Mouse (Mus musculus): ENCODE results near the gene Nr1d1. TPM values are rescaled to one million over a fixed set of nuclear protein-coding genes. Genes with fewer than 3 reads are reported as not detected.

Nr1d1 gene
- polyA plus RNA-seq, 1 experiment from 2014 or later = 0.93 TPM

GRCm38 (mm10) chr11:98723098-98723497 lies 52.0 kb downstream of the Nr1d1 start:
- Histone ChIP-seq H3K27me3 (ENCODE audit: control insufficient read depth, insufficient read depth, low read length) (no peaks in the 10 kb centered on the region), H3K36me3 (ENCODE audit: control insufficient read depth, insufficient read depth, low read length) (peaks cover 4% of the 10 kb centered on the region; the same call in 1 of the 2 replicates), H3K4me3 (ENCODE audit: low read depth, low read length) (no peak overlapping the region), H3K27ac (ENCODE audit: low read depth, low read length) (no peak overlapping the region), H3K9me3 (ENCODE audit: control insufficient read depth, low read length) (no peaks in the 10 kb centered on the region), H3K9ac (ENCODE audit: low read length) (no peak overlapping the region), H3K4me1 (ENCODE audit: control insufficient read depth, insufficient read depth, low read length) (no peaks in the 10 kb centered on the region; the same call in 1 of the 2 replicates), H3K4me2 (no peak overlapping the region)
- no peak for ATAC-seq (ENCODE audit: low FRiP score)
- no peak for DNase-seq (ENCODE audit: low spot score, missing footprints)
- 82% methylated on average over 7 of the region's 7 CpGs for WGBS

DNA sequence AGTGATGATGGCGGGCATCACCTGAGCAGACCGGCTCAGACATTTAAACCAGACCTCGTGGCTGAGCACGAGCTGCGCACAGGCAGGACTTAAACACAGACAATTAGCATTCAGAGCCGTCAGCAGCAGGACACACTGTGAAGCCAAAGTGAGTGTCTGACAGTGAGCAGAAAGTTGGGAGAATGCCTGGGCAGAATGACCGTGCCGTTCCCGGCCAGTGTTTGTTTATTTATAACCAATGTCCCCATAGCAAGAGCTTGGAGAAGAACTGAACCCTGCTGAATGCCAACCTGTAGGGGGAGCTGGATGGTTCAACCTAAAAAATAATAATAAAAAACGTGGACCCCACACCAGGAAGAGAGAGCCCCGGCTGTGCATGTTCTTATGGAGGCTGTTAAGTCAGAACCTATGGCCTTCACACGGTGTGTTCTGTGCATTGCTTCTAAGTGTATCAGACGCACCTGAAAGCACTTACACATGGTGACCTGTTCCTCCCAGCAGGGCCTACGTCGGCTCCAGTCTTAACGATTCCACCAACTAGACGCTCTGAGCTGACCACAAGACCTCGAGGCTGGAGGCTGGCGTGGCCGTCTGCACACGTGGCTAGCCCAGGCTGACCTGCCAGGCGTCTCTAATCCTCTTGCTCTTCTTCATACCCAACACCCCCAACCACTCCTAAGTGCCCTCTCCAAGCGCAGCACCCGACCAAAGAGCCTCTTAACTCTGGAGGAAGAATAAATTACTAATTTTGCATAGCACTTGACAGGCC lies 53.5 kb downstream of the Nr1d1 start:
- H3K27me3 ChIP-seq (ENCODE audit: control insufficient read depth, insufficient read depth, low read length) = no peaks in the 10 kb centered on the region
- DNase-seq (ENCODE audit: low spot score, missing footprints) (no peak), ATAC-seq (ENCODE audit: low FRiP score) (no peak)
- no peak overlapping the region for H3K4me3 ChIP-seq (ENCODE audit: low read depth, low read length)
- no peak overlapping the region for H3K4me2 ChIP-seq
- peaks cover 7% of the 10 kb centered on the region; the same call in 1 of the 2 replicates for H3K36me3 ChIP-seq (ENCODE audit: control insufficient read depth, insufficient read depth, low read length)
- 73% methylated on average over 24 of the region's 24 CpGs for WGBS
- H3K9ac ChIP-seq (ENCODE audit: low read length) = no peak overlapping the region
- H3K4me1 ChIP-seq (ENCODE audit: control insufficient read depth, insufficient read depth, low read length) = no peaks in the 10 kb centered on the region; the same call in 1 of the 2 replicates
- H3K27ac ChIP-seq (ENCODE audit: low read depth, low read length) = no peak overlapping the region
- H3K9me3 ChIP-seq (ENCODE audit: control insufficient read depth, low read length) = no peaks in the 10 kb centered on the region

DNA sequence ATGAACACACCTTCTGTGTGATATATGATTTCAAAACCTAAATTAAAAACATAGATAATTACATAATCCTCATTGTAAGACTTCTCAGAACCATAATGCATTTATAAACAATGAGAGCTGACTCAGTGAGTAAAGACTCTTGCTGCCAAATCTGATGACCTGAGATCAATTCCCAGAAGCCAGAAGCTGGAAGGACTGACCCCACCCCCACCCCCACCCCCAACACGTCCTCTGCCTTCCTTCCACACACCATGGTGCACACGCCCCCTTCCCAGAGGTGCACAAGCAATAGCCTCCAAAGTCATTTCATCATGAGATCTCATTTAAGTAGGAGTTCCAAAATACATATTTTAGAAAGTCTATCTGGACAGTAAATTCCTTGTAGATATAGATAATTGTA lies 54.4 kb downstream of the Nr1d1 start:
- no peaks in the 10 kb centered on the region; the same call in 1 of the 2 replicates for H3K4me1 ChIP-seq (ENCODE audit: control insufficient read depth, insufficient read depth, low read length)
- no peak overlapping the region for H3K9ac ChIP-seq (ENCODE audit: low read length)
- no peak overlapping the region for H3K4me2 ChIP-seq
- no peaks in the 10 kb centered on the region for H3K9me3 ChIP-seq (ENCODE audit: control insufficient read depth, low read length)
- 67% methylated on average over 2 of the region's 2 CpGs for WGBS
- H3K4me3 ChIP-seq (ENCODE audit: low read depth, low read length) = no peak overlapping the region
- ATAC-seq (ENCODE audit: low FRiP score) (no peak), DNase-seq (ENCODE audit: low spot score, missing footprints) (no peak)
- no peaks in the 10 kb centered on the region for H3K27me3 ChIP-seq (ENCODE audit: control insufficient read depth, insufficient read depth, low read length)
- no peak overlapping the region for H3K27ac ChIP-seq (ENCODE audit: low read depth, low read length)
- peaks cover 9% of the 10 kb centered on the region; the same call in 1 of the 2 replicates for H3K36me3 ChIP-seq (ENCODE audit: control insufficient read depth, insufficient read depth, low read length)

Other genes with a start within 250 kb of the Nr1d1 start
- 0.07 and 0.18 TPM in 2 replicates for gene Ikzf3, start 229.3 kb downstream of the Nr1d1 start, polyA plus RNA-seq (2014; fragmentation: Nextera tagmentation; extraction: Ambion mirVana)
- gene Zpbp2, start 224.2 kb downstream of the Nr1d1 start, polyA plus RNA-seq (2014; fragmentation: Nextera tagmentation; extraction: Ambion mirVana) = 0.23 and 0.26 TPM in 2 replicates
- 9.7 and 12.0 TPM in 2 replicates for gene Ormdl3, start 188.0 kb downstream of the Nr1d1 start, polyA plus RNA-seq (2014; fragmentation: Nextera tagmentation; extraction: Ambion mirVana)
- not detected in 2 replicates for gene Lrrc3c, start 177.0 kb downstream of the Nr1d1 start, polyA plus RNA-seq (2014; fragmentation: Nextera tagmentation; extraction: Ambion mirVana)
- 1.3 and 1.4 TPM in 2 replicates for gene Gm12355, start 149.7 kb downstream of the Nr1d1 start, polyA plus RNA-seq (2014; fragmentation: Nextera tagmentation; extraction: Ambion mirVana)
- not detected in 2 replicates for gene Gsdma3, start 149.0 kb downstream of the Nr1d1 start, polyA plus RNA-seq (2014; fragmentation: Nextera tagmentation; extraction: Ambion mirVana)
- not detected in 2 replicates for gene Gsdma2, start 128.6 kb downstream of the Nr1d1 start, polyA plus RNA-seq (2014; fragmentation: Nextera tagmentation; extraction: Ambion mirVana)
- not detected in 2 replicates for gene Gsdma, start 111.0 kb downstream of the Nr1d1 start, polyA plus RNA-seq (2014; fragmentation: Nextera tagmentation; extraction: Ambion mirVana)
- gene Psmd3, start 92.8 kb downstream of the Nr1d1 start, polyA plus RNA-seq (2014; fragmentation: Nextera tagmentation; extraction: Ambion mirVana) = 142 and 155 TPM in 2 replicates
- gene Csf3, start 74.1 kb downstream of the Nr1d1 start, polyA plus RNA-seq (2014; fragmentation: Nextera tagmentation; extraction: Ambion mirVana) = not detected in 2 replicates
- 66.1 and 67.1 TPM in 2 replicates for gene Med24, start 45.9 kb downstream of the Nr1d1 start, polyA plus RNA-seq (2014; fragmentation: Nextera tagmentation; extraction: Ambion mirVana)
- 21.9 and 23.7 TPM in 2 replicates for gene Thra, start 34.7 kb downstream of the Nr1d1 start, polyA plus RNA-seq (2014; fragmentation: Nextera tagmentation; extraction: Ambion mirVana)
- 24.0 and 25.1 TPM in 2 replicates for gene Msl1, start 20.2 kb upstream of the Nr1d1 start, polyA plus RNA-seq (2014; fragmentation: Nextera tagmentation; extraction: Ambion mirVana)
- 51.9 and 53.1 TPM in 2 replicates for gene Casc3, start 29.6 kb upstream of the Nr1d1 start, polyA plus RNA-seq (2014; fragmentation: Nextera tagmentation; extraction: Ambion mirVana)
- gene Rapgefl1, start 61.5 kb upstream of the Nr1d1 start, polyA plus RNA-seq (2014; fragmentation: Nextera tagmentation; extraction: Ambion mirVana) = 1.6 and 1.8 TPM in 2 replicates
- gene Wipf2, start 88.3 kb upstream of the Nr1d1 start, polyA plus RNA-seq (2014; fragmentation: Nextera tagmentation; extraction: Ambion mirVana) = 4.4 and 5.9 TPM in 2 replicates
- gene Cdc6, start 132.5 kb upstream of the Nr1d1 start, polyA plus RNA-seq (2014; fragmentation: Nextera tagmentation; extraction: Ambion mirVana) = 44.3 and 45.0 TPM in 2 replicates
- gene Rara, start 152.5 kb upstream of the Nr1d1 start, polyA plus RNA-seq (2014; fragmentation: Nextera tagmentation; extraction: Ambion mirVana) = 13.2 and 14.8 TPM in 2 replicates
- not detected in 2 replicates for gene Gjd3, start 207.7 kb upstream of the Nr1d1 start, polyA plus RNA-seq (2014; fragmentation: Nextera tagmentation; extraction: Ambion mirVana)
- gene Top2a, start 248.9 kb upstream of the Nr1d1 start, polyA plus RNA-seq (2014; fragmentation: Nextera tagmentation; extraction: Ambion mirVana) = 431 and 436 TPM in 2 replicates

Measured in midbrain, embryonic 11.5 days (tissue).